Mouse (Mus musculus) ES-E14 (cell line): ENCODE results near the gene Tmem45a.

Experiments
- CHD2 ChIP-seq: IDR thresholded peaks from 2 replicates; pipeline ENCODE4 v1.6.1; 2014; ENCODE audit warnings: mild to moderate bottlenecking, low read depth, low read length, inconsistent platforms
- MAFK ChIP-seq: IDR thresholded peaks from 2 replicates; pipeline ENCODE4 v1.6.1; 2014; ENCODE audit warnings: mild to moderate bottlenecking, low read depth, low read length, inconsistent platforms; ENCODE audit not compliant: insufficient read depth
- ZNF384 ChIP-seq: IDR thresholded peaks from 2 replicates; pipeline ENCODE4 v1.6.1; 2012; ENCODE audit warnings: low read depth, low read length, inconsistent platforms

DNA sequence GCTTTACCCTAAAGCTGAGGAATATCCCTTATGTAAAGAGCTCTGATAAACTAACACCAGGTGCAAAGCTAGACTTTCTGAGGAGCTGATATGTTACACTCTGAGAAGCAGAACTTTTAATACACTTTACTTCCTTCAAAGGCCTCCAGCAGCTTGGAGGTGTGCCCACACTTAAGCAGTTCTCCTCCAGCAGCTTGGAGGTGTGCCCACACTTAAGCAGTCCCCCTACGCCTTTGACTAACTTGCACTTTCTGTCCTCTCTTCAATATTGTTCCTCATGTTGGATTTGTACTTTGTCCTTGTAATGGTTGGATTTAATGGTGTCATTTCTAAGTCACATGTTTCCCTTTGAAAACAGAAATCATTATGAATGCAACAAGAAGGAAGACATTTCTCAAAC is 92.2 kb downstream of the Tmem45a start:
- TF ChIP-seq ZNF384 (no peak), MAFK (no peak), CHD2 (no peak)
